Mouse (Mus musculus) left cerebral cortex, postnatal 10 days (tissue): ENCODE measurements around the gene Rbm28. TPM values are rescaled to one million over a fixed set of nuclear protein-coding genes. Genes with fewer than 3 reads are reported as not detected.

Source experiments
- DNase-seq, 2 experiments: peaks; one replicate each; pipeline ENCODE4 v3.0.0; 2021 to 2022; ENCODE audit warnings: low spot score in 2 of 2, mixed read lengths in 1 of 2; ENCODE audit errors: extremely low spot score in 1 of 2
- intact Hi-C: fragments of 180-260 bp; cut with DNase I; formaldehyde crosslinking; loops from one replicate; pipeline ENCODE4 v1.15.1; 2025
- total RNA-seq, 2 experiments: library from RNA; stranded (reverse); gene quantifications; 2 replicates each; pipeline ENCODE4 v1.2.3; 2021

Gene Rbm28
- total RNA-seq, 2 experiments from 2014 or later: 29.4 to 32.8 TPM

GRCm38 (mm10) chr6:29198309-29199222, 33.8 kb upstream of the Rbm28 start:
- peak; percentile 93 to 94 for DNase-seq
- intact Hi-C loops: loop anchor here (1.0 kb wide), 2 partner anchors 27 to 32 kb away; no protein-coding TSS in a partner anchor

GRCm38 (mm10) chr6:29195846-29196698, 31.3 kb upstream of the Rbm28 start:
- no peak for DNase-seq
- intact Hi-C loops: no loop called here

- intact Hi-C loops: no loop called here
- no peak for DNase-seq
Measured at GRCm38 (mm10) chr6:29195146-29195545, 30.3 kb upstream of the Rbm28 start.

GRCm38 (mm10) chr6:29193961-29194750, 29.4 kb upstream of the Rbm28 start:
- peak in 1 of 2 experiments; percentile 48 for DNase-seq

GRCm38 (mm10) chr6:29187936-29188335, 23.1 kb upstream of the Rbm28 start:
- intact Hi-C loops: no loop called here
- peak in 1 of 2 experiments; percentile 0 for DNase-seq

More at GRCm38 (mm10) chr6:29193961-29194750, 29.4 kb upstream of the Rbm28 start:
- intact Hi-C loops: no loop called here

- intact Hi-C loops: no loop called here
- DNase-seq: no peak
Measured at GRCm38 (mm10) chr6:29179843-29180242, 15.0 kb upstream of the Rbm28 start.

- DNase-seq: peak in 1 of 2 experiments; percentile 84
- intact Hi-C loops: no loop called here
Measured at GRCm38 (mm10) chr6:29178888-29179658, 14.3 kb upstream of the Rbm28 start, which contains the start of gene Prrt4. Prrt4 (minus strand) TSS chr6:29179584.

GRCm38 (mm10) chr6:29177901-29178879, 13.4 kb upstream of the Rbm28 start:
- DNase-seq: no peak

GRCm38 (mm10) chr6:29175113-29175512, 10.3 kb upstream of the Rbm28 start:
- intact Hi-C loops: no loop called here
- DNase-seq: no peak

More at GRCm38 (mm10) chr6:29177901-29178879, 13.4 kb upstream of the Rbm28 start:
- intact Hi-C loops: no loop called here

- intact Hi-C loops: loop anchor here (5.0 kb wide), 1 partner anchor 103 kb away; the partner anchor contains the start of gene Fam71f2
Measured at GRCm38 (mm10) chr6:29174368-29174767, 9.6 kb upstream of the Rbm28 start.

GRCm38 (mm10) chr6:29170952-29171388, 6.2 kb upstream of the Rbm28 start:
- peak; percentile 47 to 85 for DNase-seq
- intact Hi-C loops: loop anchor here (1.0 to 5.0 kb wide), 2 partner anchors 28 to 106 kb away; partner anchors contain the start of gene Fam71f2

More at GRCm38 (mm10) chr6:29174368-29174767, 9.6 kb upstream of the Rbm28 start:
- DNase-seq: no peak

GRCm38 (mm10) chr6:29170063-29170921, 5.5 kb upstream of the Rbm28 start:
- DNase-seq: peak in 1 of 2 experiments; percentile 50
- intact Hi-C loops: loop anchor here (5.0 kb wide), 1 partner anchor 107 kb away; the partner anchor contains the start of gene Fam71f2

- DNase-seq: peak in 1 of 2 experiments; percentile 31
- intact Hi-C loops: loop anchor here (5.0 kb wide), 1 partner anchor 108 kb away; the partner anchor contains the start of gene Fam71f2
Measured at GRCm38 (mm10) chr6:29169675-29170062, 4.9 kb upstream of the Rbm28 start.

GRCm38 (mm10) chr6:29168871-29169270, 4.1 kb upstream of the Rbm28 start:
- no peak for DNase-seq
- intact Hi-C loops: no loop called here

GRCm38 (mm10) chr6:29166196-29166595, 1.4 kb upstream of the Rbm28 start:
- intact Hi-C loops: loop anchor here (1.0 kb wide), 1 partner anchor 32 kb away; no protein-coding TSS in a partner anchor
- peak; percentile 37 to 59 for DNase-seq
